Mouse (Mus musculus) heart, postnatal 14 days (tissue): ENCODE measurements at regions not wholly inside any gene's neighbourhood (a gene's known extent, or its start where the extent isn't known, plus 50 kb on each side); places are given as distances from the start of the nearest gene placed in this dataset.
"Not testable (repeated sequence)": the region's sequence is repeated elsewhere in the genome, so short reads cannot be mapped to it uniquely, and the experiment has no call there.

Source experiments
- DNase-seq, 2 experiments: peaks; one replicate each; pipeline ENCODE4 v3.0.0; 2021 to 2022
- intact Hi-C: fragments of 180-260 bp; cut with DNase I; formaldehyde crosslinking; loops from one replicate; pipeline ENCODE4 v1.15.1; 2025

- DNase-seq, result no peak
- intact Hi-C loops, result no loop called here
Measured at GRCm38 (mm10) chrX:166809165-166809564, 223.6 kb upstream of the Egfl6 start.

- DNase-seq, result no peak
- intact Hi-C loops, result no loop called here
Measured at GRCm38 (mm10) chrX:166808207-166808606, 222.7 kb upstream of the Egfl6 start.

GRCm38 (mm10) chrX:166805957-166806356, 220.4 kb upstream of the Egfl6 start:
- intact Hi-C loops, result no loop called here
- DNase-seq, result no peak

GRCm38 (mm10) chrX:166805480-166805879, 220.0 kb upstream of the Egfl6 start:
- DNase-seq, result no peak
- intact Hi-C loops, result no loop called here

GRCm38 (mm10) chrX:166803246-166803645, 217.7 kb upstream of the Egfl6 start:
- peak in 1 of 2 experiments; percentile 5 for DNase-seq

GRCm38 (mm10) chrX:166801017-166801416, 215.5 kb upstream of the Egfl6 start:
- intact Hi-C loops, result no loop called here

More at GRCm38 (mm10) chrX:166803246-166803645, 217.7 kb upstream of the Egfl6 start:
- intact Hi-C loops, result no loop called here

GRCm38 (mm10) chrX:166795651-166796050, 210.1 kb upstream of the Egfl6 start:
- intact Hi-C loops, result loop anchor here (10.0 kb wide), 1 partner anchor 131 kb away; no protein-coding TSS in a partner anchor
- DNase-seq, result no peak

More at GRCm38 (mm10) chrX:166801017-166801416, 215.5 kb upstream of the Egfl6 start:
- DNase-seq, result no peak

- intact Hi-C loops, result no loop called here
- DNase-seq, result no peak
Measured at GRCm38 (mm10) chrX:166789031-166789430, 203.5 kb upstream of the Egfl6 start.

GRCm38 (mm10) chrX:166787137-166787536, 201.6 kb upstream of the Egfl6 start:
- intact Hi-C loops, DNase-seq: not testable (repeated sequence)

- intact Hi-C loops, result no loop called here
- no peak for DNase-seq
Measured at GRCm38 (mm10) chrX:166785615-166786014, 200.1 kb upstream of the Egfl6 start.

- no peak for DNase-seq
- intact Hi-C loops, result no loop called here
Measured at GRCm38 (mm10) chrX:166783377-166783776, 197.9 kb upstream of the Egfl6 start.

- DNase-seq, result no peak
- intact Hi-C loops, result no loop called here
Measured at GRCm38 (mm10) chrX:166779334-166780092, 194.0 kb upstream of the Egfl6 start.

GRCm38 (mm10) chrX:166773408-166773854, 187.9 kb upstream of the Egfl6 start:
- DNase-seq, result peak; percentile 4 to 12
- intact Hi-C loops, result no loop called here

- intact Hi-C loops, result no loop called here
- peak in 1 of 2 experiments; percentile 1 for DNase-seq
Measured at GRCm38 (mm10) chrX:166766991-166767390, 181.5 kb upstream of the Egfl6 start.

- intact Hi-C loops, result no loop called here
- no peak for DNase-seq
Measured at GRCm38 (mm10) chrX:166765647-166766046, 180.1 kb upstream of the Egfl6 start.

GRCm38 (mm10) chrX:166762098-166762497, 176.6 kb upstream of the Egfl6 start:
- intact Hi-C loops, result no loop called here
- DNase-seq, result no peak

GRCm38 (mm10) chrX:166757152-166757551, 171.6 kb upstream of the Egfl6 start:
- intact Hi-C loops, result no loop called here

GRCm38 (mm10) chrX:166754967-166755654, 169.6 kb upstream of the Egfl6 start:
- intact Hi-C loops, result no loop called here
- no peak for DNase-seq

More at GRCm38 (mm10) chrX:166757152-166757551, 171.6 kb upstream of the Egfl6 start:
- DNase-seq, result no peak

- DNase-seq, result no peak
- intact Hi-C loops, result no loop called here
Measured at GRCm38 (mm10) chrX:166749055-166749679, 163.6 kb upstream of the Egfl6 start.

- intact Hi-C loops, result no loop called here
- no peak for DNase-seq
Measured at GRCm38 (mm10) chrX:166731354-166731753, 145.8 kb upstream of the Egfl6 start.

GRCm38 (mm10) chrX:166728622-166728928, 143.1 kb upstream of the Egfl6 start:
- DNase-seq, result no peak
- intact Hi-C loops, result loop anchor here (10.0 kb wide), 1 partner anchor 64 kb away; no protein-coding TSS in a partner anchor
